Mouse (Mus musculus): ENCODE data around the gene Hrc. TPM values are rescaled to one million over a fixed set of nuclear protein-coding genes. Genes with fewer than 3 reads are reported as not detected.

Gene Hrc
- not detected for polyA plus RNA-seq (2014; fragmentation: Illumina TruSeq; extraction: RNeasy Lipid Tissue Mini Kit (QIAGEN cat#74804); ENCODE audit: low read depth, low replicate concordance)

GRCm38 (mm10) chr7:45335056-45335455 is at the start of gene Hrc:
Gene Hrc, plus strand, starts transcription at chr7:45335290.

GRCm38 (mm10) chr7:45333431-45333982 is 1.6 kb upstream of the Hrc start, which contains the start of gene Trpm4:
Gene Trpm4, minus strand, starts transcription at chr7:45333780.

GRCm38 (mm10) chr7:45366652-45367019 is 31.5 kb downstream of the Hrc start, which contains the start of gene Ppfia3:
Gene Ppfia3, minus strand, starts transcription at chr7:45367019.

GRCm38 (mm10) chr7:45370475-45371311 is 35.6 kb downstream of the Hrc start, which contains the start of gene Lin7b:
Gene Lin7b, minus strand, starts transcription at chr7:45370583.

Other genes with a start within 250 kb of the Hrc start
- not detected for gene Rcn3, start 243.1 kb upstream of the Hrc start, polyA plus RNA-seq (2014; fragmentation: Illumina TruSeq; extraction: RNeasy Lipid Tissue Mini Kit (QIAGEN cat#74804); ENCODE audit: low read depth, low replicate concordance)
- gene Fcgrt, start 231.4 kb upstream of the Hrc start, polyA plus RNA-seq (2014; fragmentation: Illumina TruSeq; extraction: RNeasy Lipid Tissue Mini Kit (QIAGEN cat#74804); ENCODE audit: low read depth, low replicate concordance), result 33.3 TPM
- gene Rps11, start 210.9 kb upstream of the Hrc start, polyA plus RNA-seq (2014; fragmentation: Illumina TruSeq; extraction: RNeasy Lipid Tissue Mini Kit (QIAGEN cat#74804); ENCODE audit: low read depth, low replicate concordance), result 172 TPM
- gene Rpl13a, start 206.5 kb upstream of the Hrc start, polyA plus RNA-seq (2014; fragmentation: Illumina TruSeq; extraction: RNeasy Lipid Tissue Mini Kit (QIAGEN cat#74804); ENCODE audit: low read depth, low replicate concordance), result 253 TPM
- gene Gm45713, start 199.1 kb upstream of the Hrc start, polyA plus RNA-seq (2014; fragmentation: Illumina TruSeq; extraction: RNeasy Lipid Tissue Mini Kit (QIAGEN cat#74804); ENCODE audit: low read depth, low replicate concordance), result not detected
- gene Flt3l, start 198.9 kb upstream of the Hrc start, polyA plus RNA-seq (2014; fragmentation: Illumina TruSeq; extraction: RNeasy Lipid Tissue Mini Kit (QIAGEN cat#74804); ENCODE audit: low read depth, low replicate concordance), result 5.4 TPM
- gene Pih1d1, start 181.0 kb upstream of the Hrc start, polyA plus RNA-seq (2014; fragmentation: Illumina TruSeq; extraction: RNeasy Lipid Tissue Mini Kit (QIAGEN cat#74804); ENCODE audit: low read depth, low replicate concordance), result 3.9 TPM
- 5.2 TPM for gene Aldh16a1, start 180.7 kb upstream of the Hrc start, polyA plus RNA-seq (2014; fragmentation: Illumina TruSeq; extraction: RNeasy Lipid Tissue Mini Kit (QIAGEN cat#74804); ENCODE audit: low read depth, low replicate concordance)
- not detected for gene Slc17a7, start 171.3 kb upstream of the Hrc start, polyA plus RNA-seq (2014; fragmentation: Illumina TruSeq; extraction: RNeasy Lipid Tissue Mini Kit (QIAGEN cat#74804); ENCODE audit: low read depth, low replicate concordance)
- not detected for gene Gfy, start 155.7 kb upstream of the Hrc start, polyA plus RNA-seq (2014; fragmentation: Illumina TruSeq; extraction: RNeasy Lipid Tissue Mini Kit (QIAGEN cat#74804); ENCODE audit: low read depth, low replicate concordance)
- not detected for gene Pth2, start 154.3 kb upstream of the Hrc start, polyA plus RNA-seq (2014; fragmentation: Illumina TruSeq; extraction: RNeasy Lipid Tissue Mini Kit (QIAGEN cat#74804); ENCODE audit: low read depth, low replicate concordance)
- gene Ccdc155, start 130.4 kb upstream of the Hrc start, polyA plus RNA-seq (2014; fragmentation: Illumina TruSeq; extraction: RNeasy Lipid Tissue Mini Kit (QIAGEN cat#74804); ENCODE audit: low read depth, low replicate concordance), result not detected
- not detected for gene Dkkl1, start 123.1 kb upstream of the Hrc start, polyA plus RNA-seq (2014; fragmentation: Illumina TruSeq; extraction: RNeasy Lipid Tissue Mini Kit (QIAGEN cat#74804); ENCODE audit: low read depth, low replicate concordance)
- 0.19 TPM for gene Tead2, start 119.5 kb upstream of the Hrc start, polyA plus RNA-seq (2014; fragmentation: Illumina TruSeq; extraction: RNeasy Lipid Tissue Mini Kit (QIAGEN cat#74804); ENCODE audit: low read depth, low replicate concordance)
- 0.34 TPM for gene Cd37, start 96.2 kb upstream of the Hrc start, polyA plus RNA-seq (2014; fragmentation: Illumina TruSeq; extraction: RNeasy Lipid Tissue Mini Kit (QIAGEN cat#74804); ENCODE audit: low read depth, low replicate concordance)
- gene Slc6a16, start 94.2 kb upstream of the Hrc start, polyA plus RNA-seq (2014; fragmentation: Illumina TruSeq; extraction: RNeasy Lipid Tissue Mini Kit (QIAGEN cat#74804); ENCODE audit: low read depth, low replicate concordance), result 1.2 TPM
- gene Slc6a21, start 57.8 kb upstream of the Hrc start, polyA plus RNA-seq (2014; fragmentation: Illumina TruSeq; extraction: RNeasy Lipid Tissue Mini Kit (QIAGEN cat#74804); ENCODE audit: low read depth, low replicate concordance), result not detected
- gene Trpm4, start 1.5 kb upstream of the Hrc start, polyA plus RNA-seq (2014; fragmentation: Illumina TruSeq; extraction: RNeasy Lipid Tissue Mini Kit (QIAGEN cat#74804); ENCODE audit: low read depth, low replicate concordance), result not detected
- not detected for gene Ppfia3, start 31.7 kb downstream of the Hrc start, polyA plus RNA-seq (2014; fragmentation: Illumina TruSeq; extraction: RNeasy Lipid Tissue Mini Kit (QIAGEN cat#74804); ENCODE audit: low read depth, low replicate concordance)
- not detected for gene Lin7b, start 35.3 kb downstream of the Hrc start, polyA plus RNA-seq (2014; fragmentation: Illumina TruSeq; extraction: RNeasy Lipid Tissue Mini Kit (QIAGEN cat#74804); ENCODE audit: low read depth, low replicate concordance)
- gene Snrnp70, start 60.5 kb downstream of the Hrc start, polyA plus RNA-seq (2014; fragmentation: Illumina TruSeq; extraction: RNeasy Lipid Tissue Mini Kit (QIAGEN cat#74804); ENCODE audit: low read depth, low replicate concordance), result 36.2 TPM
- gene Kcna7, start 70.4 kb downstream of the Hrc start, polyA plus RNA-seq (2014; fragmentation: Illumina TruSeq; extraction: RNeasy Lipid Tissue Mini Kit (QIAGEN cat#74804); ENCODE audit: low read depth, low replicate concordance), result not detected
- not detected for gene Ntf5, start 78.4 kb downstream of the Hrc start, polyA plus RNA-seq (2014; fragmentation: Illumina TruSeq; extraction: RNeasy Lipid Tissue Mini Kit (QIAGEN cat#74804); ENCODE audit: low read depth, low replicate concordance)
- gene Lhb, start 85.5 kb downstream of the Hrc start, polyA plus RNA-seq (2014; fragmentation: Illumina TruSeq; extraction: RNeasy Lipid Tissue Mini Kit (QIAGEN cat#74804); ENCODE audit: low read depth, low replicate concordance), result not detected
- 0.64 TPM for gene Gys1, start 99.6 kb downstream of the Hrc start, polyA plus RNA-seq (2014; fragmentation: Illumina TruSeq; extraction: RNeasy Lipid Tissue Mini Kit (QIAGEN cat#74804); ENCODE audit: low read depth, low replicate concordance)
- gene Ruvbl2, start 102.8 kb downstream of the Hrc start, polyA plus RNA-seq (2014; fragmentation: Illumina TruSeq; extraction: RNeasy Lipid Tissue Mini Kit (QIAGEN cat#74804); ENCODE audit: low read depth, low replicate concordance), result 0.58 TPM
- gene Ftl1, start 124.6 kb downstream of the Hrc start, polyA plus RNA-seq (2014; fragmentation: Illumina TruSeq; extraction: RNeasy Lipid Tissue Mini Kit (QIAGEN cat#74804); ENCODE audit: low read depth, low replicate concordance), result 81.8 TPM
- gene Bax, start 131.6 kb downstream of the Hrc start, polyA plus RNA-seq (2014; fragmentation: Illumina TruSeq; extraction: RNeasy Lipid Tissue Mini Kit (QIAGEN cat#74804); ENCODE audit: low read depth, low replicate concordance), result 0.79 TPM
- not detected for gene Tulp2, start 146.6 kb downstream of the Hrc start, polyA plus RNA-seq (2014; fragmentation: Illumina TruSeq; extraction: RNeasy Lipid Tissue Mini Kit (QIAGEN cat#74804); ENCODE audit: low read depth, low replicate concordance)
- not detected for gene Gm45808, start 151.5 kb downstream of the Hrc start, polyA plus RNA-seq (2014; fragmentation: Illumina TruSeq; extraction: RNeasy Lipid Tissue Mini Kit (QIAGEN cat#74804); ENCODE audit: low read depth, low replicate concordance)
- 85.8 TPM for gene Dhdh, start 153.5 kb downstream of the Hrc start, polyA plus RNA-seq (2014; fragmentation: Illumina TruSeq; extraction: RNeasy Lipid Tissue Mini Kit (QIAGEN cat#74804); ENCODE audit: low read depth, low replicate concordance)
- gene Nucb1, start 175.1 kb downstream of the Hrc start, polyA plus RNA-seq (2014; fragmentation: Illumina TruSeq; extraction: RNeasy Lipid Tissue Mini Kit (QIAGEN cat#74804); ENCODE audit: low read depth, low replicate concordance), result 38.2 TPM
- 0.95 TPM for gene Ppp1r15a, start 191.0 kb downstream of the Hrc start, polyA plus RNA-seq (2014; fragmentation: Illumina TruSeq; extraction: RNeasy Lipid Tissue Mini Kit (QIAGEN cat#74804); ENCODE audit: low read depth, low replicate concordance)
- not detected for gene Plekha4, start 191.0 kb downstream of the Hrc start, polyA plus RNA-seq (2014; fragmentation: Illumina TruSeq; extraction: RNeasy Lipid Tissue Mini Kit (QIAGEN cat#74804); ENCODE audit: low read depth, low replicate concordance)
- gene Hsd17b14, start 219.6 kb downstream of the Hrc start, polyA plus RNA-seq (2014; fragmentation: Illumina TruSeq; extraction: RNeasy Lipid Tissue Mini Kit (QIAGEN cat#74804); ENCODE audit: low read depth, low replicate concordance), result not detected
- gene Bcat2, start 234.9 kb downstream of the Hrc start, polyA plus RNA-seq (2014; fragmentation: Illumina TruSeq; extraction: RNeasy Lipid Tissue Mini Kit (QIAGEN cat#74804); ENCODE audit: low read depth, low replicate concordance), result 3.7 TPM